Mouse (Mus musculus): ENCODE measurements around the gene Adgrg6. TPM values are rescaled to one million over a fixed set of nuclear protein-coding genes. Genes with fewer than 3 reads are reported as not detected.

Gene Adgrg6
- polyA plus RNA-seq, 1 experiment from 2014 or later: 13.0 TPM

- no peaks in the 10 kb centered on the region for H3K27me3 ChIP-seq (replicated peaks; ENCODE audit: control insufficient read depth, insufficient read depth, low read length)
- ATAC-seq (ENCODE audit: low read depth) (no peak), DNase-seq (ENCODE audit: low spot score) (no peak)
- no peaks in the 10 kb centered on the region for H3K9me3 ChIP-seq (ENCODE audit: control insufficient read depth, low read length)
- H3K9ac ChIP-seq (ENCODE audit: low read depth, low read length): no peak overlapping the region
- H3K4me2 ChIP-seq (ENCODE audit: low read depth, low read length): no peak overlapping the region
- H3K36me3 ChIP-seq (ENCODE audit: control insufficient read depth, insufficient read depth, low read length): no peaks in the 10 kb centered on the region
- 87% methylated on average over 7 of the region's 7 CpGs for WGBS
- H3K27ac ChIP-seq (replicated peaks; ENCODE audit: low read depth, low read length): no peak overlapping the region
- H3K4me3 ChIP-seq (ENCODE audit: low read depth, low read length): no peak overlapping the region
- H3K4me1 ChIP-seq (ENCODE audit: control insufficient read depth, insufficient read depth, low read length): peaks cover 15% of the 10 kb centered on the region; the same call in 1 of the 2 replicates
Observed at GRCm38 (mm10) chr10:14459819-14460218, 85.6 kb downstream of the Adgrg6 start.

GRCm38 (mm10) chr10:14459330-14459729, 86.1 kb downstream of the Adgrg6 start:
- H3K4me3 ChIP-seq (ENCODE audit: low read depth, low read length): no peak overlapping the region
- H3K9ac ChIP-seq (ENCODE audit: low read depth, low read length): no peak overlapping the region
- H3K9me3 ChIP-seq (ENCODE audit: control insufficient read depth, low read length): no peaks in the 10 kb centered on the region
- DNase-seq (ENCODE audit: low spot score) (no peak), ATAC-seq (ENCODE audit: low read depth) (no peak)
- H3K27ac ChIP-seq (replicated peaks; ENCODE audit: low read depth, low read length): no peak overlapping the region
- no peak overlapping the region for H3K4me2 ChIP-seq (ENCODE audit: low read depth, low read length)
- H3K27me3 ChIP-seq (replicated peaks; ENCODE audit: control insufficient read depth, insufficient read depth, low read length): no peaks in the 10 kb centered on the region
- WGBS: 88% methylated on average over 10 of the region's 10 CpGs
- peaks cover 15% of the 10 kb centered on the region; the same call in 1 of the 2 replicates for H3K4me1 ChIP-seq (ENCODE audit: control insufficient read depth, insufficient read depth, low read length)
- no peaks in the 10 kb centered on the region for H3K36me3 ChIP-seq (ENCODE audit: control insufficient read depth, insufficient read depth, low read length)

- Histone ChIP-seq H3K9me3 (ENCODE audit: control insufficient read depth, low read length) (no peaks in the 10 kb centered on the region), H3K4me2 (ENCODE audit: low read depth, low read length) (no peak overlapping the region), H3K4me3 (ENCODE audit: low read depth, low read length) (no peak overlapping the region), H3K36me3 (ENCODE audit: control insufficient read depth, insufficient read depth, low read length) (no peaks in the 10 kb centered on the region), H3K27me3 (replicated peaks; ENCODE audit: control insufficient read depth, insufficient read depth, low read length) (no peaks in the 10 kb centered on the region), H3K4me1 (ENCODE audit: control insufficient read depth, insufficient read depth, low read length) (0 out of 2 replicates have a peak, but pooled peaks cover 3% of the 10 kb centered on the region), H3K27ac (replicated peaks; ENCODE audit: low read depth, low read length) (no peak overlapping the region), H3K9ac (ENCODE audit: low read depth, low read length) (no peak overlapping the region)
- ATAC-seq (ENCODE audit: low read depth) (no peak), DNase-seq (ENCODE audit: low spot score) (peak; percentile 34)
- WGBS: 54% methylated on average over 4 of the region's 4 CpGs
Observed at GRCm38 (mm10) chr10:14454481-14454880, 91.0 kb downstream of the Adgrg6 start.

- WGBS: 27% methylated on average over 3 of the region's 3 CpGs
- Histone ChIP-seq H3K27me3 (replicated peaks; ENCODE audit: control insufficient read depth, insufficient read depth, low read length) (no peaks in the 10 kb centered on the region), H3K9me3 (ENCODE audit: control insufficient read depth, low read length) (no peaks in the 10 kb centered on the region), H3K4me1 (ENCODE audit: control insufficient read depth, insufficient read depth, low read length) (0 out of 2 replicates have a peak, but pooled peaks cover 3% of the 10 kb centered on the region), H3K4me2 (ENCODE audit: low read depth, low read length) (no peak overlapping the region), H3K27ac (replicated peaks; ENCODE audit: low read depth, low read length) (no peak overlapping the region), H3K4me3 (ENCODE audit: low read depth, low read length) (no peak overlapping the region), H3K9ac (ENCODE audit: low read depth, low read length) (no peak overlapping the region), H3K36me3 (ENCODE audit: control insufficient read depth, insufficient read depth, low read length) (no peaks in the 10 kb centered on the region)
- ATAC-seq (ENCODE audit: low read depth) (no peak), DNase-seq (ENCODE audit: low spot score) (peak; percentile 59)
Observed at GRCm38 (mm10) chr10:14451811-14452210, 93.6 kb downstream of the Adgrg6 start.

GRCm38 (mm10) chr10:14450073-14450472, 95.4 kb downstream of the Adgrg6 start:
- Histone ChIP-seq H3K4me1 (ENCODE audit: control insufficient read depth, insufficient read depth, low read length) (0 out of 2 replicates have a peak, but pooled peaks cover 3% of the 10 kb centered on the region), H3K36me3 (ENCODE audit: control insufficient read depth, insufficient read depth, low read length) (no peaks in the 10 kb centered on the region), H3K4me2 (ENCODE audit: low read depth, low read length) (no peak overlapping the region), H3K27ac (replicated peaks; ENCODE audit: low read depth, low read length) (no peak overlapping the region), H3K9me3 (ENCODE audit: control insufficient read depth, low read length) (no peaks in the 10 kb centered on the region), H3K4me3 (ENCODE audit: low read depth, low read length) (no peak overlapping the region), H3K27me3 (replicated peaks; ENCODE audit: control insufficient read depth, insufficient read depth, low read length) (no peaks in the 10 kb centered on the region), H3K9ac (ENCODE audit: low read depth, low read length) (no peak overlapping the region)
- no peak for ATAC-seq (ENCODE audit: low read depth)
- 78% methylated on average over 7 of the region's 7 CpGs for WGBS
- no peak for DNase-seq (ENCODE audit: low spot score)

GRCm38 (mm10) chr10:14445590-14446291, 99.7 kb downstream of the Adgrg6 start:
- DNase-seq (ENCODE audit: low spot score): no peak
- Histone ChIP-seq H3K9me3 (ENCODE audit: control insufficient read depth, low read length) (no peaks in the 10 kb centered on the region), H3K27ac (replicated peaks; ENCODE audit: low read depth, low read length) (no peak overlapping the region), H3K36me3 (ENCODE audit: control insufficient read depth, insufficient read depth, low read length) (no peaks in the 10 kb centered on the region), H3K27me3 (replicated peaks; ENCODE audit: control insufficient read depth, insufficient read depth, low read length) (no peaks in the 10 kb centered on the region), H3K4me2 (ENCODE audit: low read depth, low read length) (no peak overlapping the region), H3K4me3 (ENCODE audit: low read depth, low read length) (no peak overlapping the region), H3K9ac (ENCODE audit: low read depth, low read length) (no peak overlapping the region), H3K4me1 (ENCODE audit: control insufficient read depth, insufficient read depth, low read length) (no peaks in the 10 kb centered on the region)
- 93% methylated on average over 12 of the region's 12 CpGs for WGBS
- no peak for ATAC-seq (ENCODE audit: low read depth)

GRCm38 (mm10) chr10:14440860-14441579, 104.4 kb downstream of the Adgrg6 start:
- Histone ChIP-seq H3K27me3 (replicated peaks; ENCODE audit: control insufficient read depth, insufficient read depth, low read length) (no peaks in the 10 kb centered on the region), H3K4me3 (ENCODE audit: low read depth, low read length) (no peak overlapping the region), H3K36me3 (ENCODE audit: control insufficient read depth, insufficient read depth, low read length) (no peaks in the 10 kb centered on the region), H3K9me3 (ENCODE audit: control insufficient read depth, low read length) (no peaks in the 10 kb centered on the region), H3K4me2 (ENCODE audit: low read depth, low read length) (no peak overlapping the region), H3K27ac (replicated peaks; ENCODE audit: low read depth, low read length) (no peak overlapping the region), H3K4me1 (ENCODE audit: control insufficient read depth, insufficient read depth, low read length) (no peaks in the 10 kb centered on the region), H3K9ac (ENCODE audit: low read depth, low read length) (no peak overlapping the region)
- DNase-seq (ENCODE audit: low spot score) (no peak), ATAC-seq (ENCODE audit: low read depth) (no peak)
- WGBS: 87% methylated on average over 9 of the region's 9 CpGs

- no peaks in the 10 kb centered on the region for H3K4me1 ChIP-seq (ENCODE audit: control insufficient read depth, insufficient read depth, low read length)
- no peak overlapping the region for H3K9ac ChIP-seq (ENCODE audit: low read depth, low read length)
- no peaks in the 10 kb centered on the region for H3K27me3 ChIP-seq (replicated peaks; ENCODE audit: control insufficient read depth, insufficient read depth, low read length)
- peaks cover 16% of the 10 kb centered on the region for H3K36me3 ChIP-seq (ENCODE audit: control insufficient read depth, insufficient read depth, low read length)
- DNase-seq (ENCODE audit: low spot score) (peak; percentile 56), ATAC-seq (ENCODE audit: low read depth) (no peak)
- peaks cover 21% of the 10 kb centered on the region for H3K9me3 ChIP-seq (ENCODE audit: control insufficient read depth, low read length)
- no peak overlapping the region for H3K27ac ChIP-seq (replicated peaks; ENCODE audit: low read depth, low read length)
- WGBS: 57% methylated on average over 1 of the region's 1 CpGs
- H3K4me2 ChIP-seq (ENCODE audit: low read depth, low read length): no peak overlapping the region
- H3K4me3 ChIP-seq (ENCODE audit: low read depth, low read length): no peak overlapping the region
Observed at GRCm38 (mm10) chr10:14404070-14404469, 141.4 kb downstream of the Adgrg6 start.

Data from embryonic facial prominence, embryonic 14.5 days (tissue).